Mouse (Mus musculus) MEL (cell line): Measurements from ENCODE around the gene Gins1. TPM values are rescaled to one million over a fixed set of nuclear protein-coding genes. Genes with fewer than 3 reads are reported as not detected.

Experiments used
- DNase-seq: peaks from one replicate; pipeline ENCODE4 v3.0.0; 2011; ENCODE audit warnings: low read depth, low spot score
- H3K27ac ChIP-seq: 2 replicates; pipeline ENCODE4 v1.5.1; 2012; ENCODE audit warnings: low read depth, mild to moderate bottlenecking, control low read depth, low read length, moderate library complexity; ENCODE audit not compliant: control insufficient read depth
- H3K27me3 ChIP-seq, 2 experiments: fragments of 150-350 bp in 1 of 2; sonication (generic) in 1 of 2; 2 replicates each; pipeline ENCODE4 v1.6.1; 2012; ENCODE audit warnings: low read length in 2 of 2, mild to moderate bottlenecking in 2 of 2, improper control_type of control experiment in 1 of 2, moderate library complexity in 1 of 2; ENCODE audit not compliant: insufficient read depth in 2 of 2, control insufficient read depth in 1 of 2
- H3K36me3 ChIP-seq, 2 experiments: 2 replicates each; pipeline ENCODE4 v1.6.1; 2012 to 2014; ENCODE audit warnings: low read length in 2 of 2, improper control_type of control experiment in 1 of 2, inconsistent platforms in 1 of 2, mild to moderate bottlenecking in 1 of 2; ENCODE audit not compliant: insufficient read depth in 2 of 2, control insufficient read depth in 1 of 2
- H3K4me1 ChIP-seq, 2 experiments: fragments of 150-350 bp in 1 of 2; sonication (generic) in 1 of 2; 2 replicates each; pipeline ENCODE4 v1.6.1; 2012; ENCODE audit warnings: low read length in 2 of 2, improper control_type of control experiment in 1 of 2, mild to moderate bottlenecking in 1 of 2; ENCODE audit not compliant: insufficient read depth in 2 of 2, control insufficient read depth in 1 of 2
- H3K4me3 ChIP-seq, 2 experiments: fragments of 150-350 bp in 1 of 2; sonication (generic) in 1 of 2; 2 replicates each; pipeline ENCODE4 v1.5.1; 2012; ENCODE audit warnings: low read depth in 2 of 2, low read length in 2 of 2, mild to moderate bottlenecking in 2 of 2, moderate library complexity in 2 of 2, control low read depth in 1 of 2, improper control_type of control experiment in 1 of 2; ENCODE audit not compliant: control insufficient read depth in 1 of 2, insufficient read depth in 1 of 2
- H3K79me2 ChIP-seq: 2 replicates; pipeline ENCODE4 v1.6.1; 2012; ENCODE audit warnings: mild to moderate bottlenecking, low read length, moderate library complexity; ENCODE audit not compliant: control insufficient read depth, poor library complexity, insufficient read depth
- H3K9ac ChIP-seq: 2 replicates; pipeline ENCODE4 v1.6.1; 2012; ENCODE audit warnings: low read depth, mild to moderate bottlenecking, control low read depth, low read length, moderate library complexity; ENCODE audit not compliant: control insufficient read depth, poor library complexity, severe bottlenecking
- H3K9me3 ChIP-seq: fragments of 150-350 bp; sonication (generic); replicated peaks from 2 replicates; pipeline ENCODE4 v1.6.1; 2012; ENCODE audit warnings: mild to moderate bottlenecking, low read length, improper control_type of control experiment, moderate library complexity; ENCODE audit not compliant: insufficient read depth
- BHLHE40 ChIP-seq: IDR thresholded peaks from 2 replicates; pipeline ENCODE4 v1.6.1; 2012; ENCODE audit warnings: low read depth, mild to moderate bottlenecking, inconsistent platforms, low read length, improper control_type of control experiment, borderline replicate concordance
- CHD1 ChIP-seq: IDR thresholded peaks from 2 replicates; pipeline ENCODE4 v1.6.1; 2012; ENCODE audit warnings: low read depth, mild to moderate bottlenecking, inconsistent platforms, low read length, improper control_type of control experiment
- CHD2 ChIP-seq: IDR thresholded peaks from 2 replicates; pipeline ENCODE4 v1.6.1; 2011; ENCODE audit warnings: low read length, improper control_type of control experiment
- ETS1 ChIP-seq: IDR thresholded peaks from 2 replicates; pipeline ENCODE4 v1.6.1; 2012; ENCODE audit warnings: low read depth, mild to moderate bottlenecking, inconsistent platforms, low read length, improper control_type of control experiment, moderate library complexity
- GABPA ChIP-seq: IDR thresholded peaks from 2 replicates; pipeline ENCODE4 v1.6.1; 2012; ENCODE audit warnings: low read depth, mild to moderate bottlenecking, inconsistent platforms, low read length, improper control_type of control experiment, moderate library complexity
- HCFC1 ChIP-seq: IDR thresholded peaks from 2 replicates; pipeline ENCODE4 v1.6.1; 2012; ENCODE audit warnings: low read depth, mild to moderate bottlenecking, inconsistent platforms, low read length, improper control_type of control experiment, moderate library complexity
- JUND ChIP-seq: IDR thresholded peaks from 2 replicates; pipeline ENCODE4 v1.6.1; 2011; ENCODE audit warnings: low read depth, mild to moderate bottlenecking, improper control_type of control experiment, low read length
- MYC ChIP-seq: IDR thresholded peaks from 2 replicates; pipeline ENCODE4 v1.6.1; 2011; ENCODE audit warnings: low read depth, mild to moderate bottlenecking, low read length, improper control_type of control experiment, moderate library complexity
- NRF1 ChIP-seq: IDR thresholded peaks from 2 replicates; pipeline ENCODE4 v1.6.1; 2014; ENCODE audit warnings: low read depth, mild to moderate bottlenecking, inconsistent platforms, low read length, improper control_type of control experiment, moderate library complexity; ENCODE audit not compliant: poor library complexity, insufficient read depth, severe bottlenecking
- POLR2A ChIP-seq, 2 experiments: IDR thresholded peaks; 2 replicates each; pipeline ENCODE4 v1.6.1; 2011 to 2012; ENCODE audit warnings: low read length in 2 of 2, mild to moderate bottlenecking in 2 of 2, control low read depth in 1 of 2, improper control_type of control experiment in 1 of 2, low read depth in 1 of 2, moderate library complexity in 1 of 2; ENCODE audit not compliant: control insufficient read depth in 1 of 2, insufficient read depth in 1 of 2, poor library complexity in 1 of 2
- RAD21 ChIP-seq: IDR thresholded peaks from 2 replicates; pipeline ENCODE4 v1.6.1; 2011; ENCODE audit warnings: mild to moderate bottlenecking, low read depth, low read length, improper control_type of control experiment
- RCOR1 ChIP-seq: IDR thresholded peaks from 2 replicates; pipeline ENCODE4 v1.6.1; 2012; ENCODE audit warnings: low read depth, mild to moderate bottlenecking, inconsistent platforms, low read length, improper control_type of control experiment
- USF1 ChIP-seq: IDR thresholded peaks from 2 replicates; pipeline ENCODE4 v1.6.1; 2014; ENCODE audit warnings: low read depth, mild to moderate bottlenecking, inconsistent platforms, low read length, improper control_type of control experiment, moderate library complexity
- ZC3H11A ChIP-seq: IDR thresholded peaks from 2 replicates; pipeline ENCODE4 v1.6.1; 2012; ENCODE audit warnings: low read depth, mild to moderate bottlenecking, inconsistent platforms, low read length, improper control_type of control experiment
- ZMIZ1 ChIP-seq: IDR thresholded peaks from 2 replicates; pipeline ENCODE4 v1.6.1; 2012; ENCODE audit warnings: low read depth, mild to moderate bottlenecking, inconsistent platforms, low read length, improper control_type of control experiment, moderate library complexity
- polyA plus RNA-seq, 2 experiments: library from polyadenylated mRNA; stranded (reverse) in 1 of 2; unstranded in 1 of 2; fragments of >175 nt in 1 of 2; fragments of >200 nt in 1 of 2; gene quantifications; 2 replicates each; pipeline versions ENCODE4 v1.2.1 to v1.2.4; 2012; ENCODE audit warnings: low replicate concordance in 2 of 2, low read depth in 1 of 2; ENCODE audit not compliant: insufficient read length in 2 of 2, insufficient read depth in 1 of 2, missing spikeins in 1 of 2
- total RNA-seq: library from RNA; depleted of rRNA; stranded (reverse); fragments of 300-350 nt; gene quantifications from 2 replicates; pipeline ENCODE4 v1.2.3, GENCODE M21; 2012

Gene Gins1
- total and polyA plus RNA-seq, 3 experiments = 64.8 to 68.7 TPM; not detected in 1

- TF ChIP-seq POLR2A (IDR thresholded peaks at IDR 0.05; ENCODE audit: control insufficient read depth in 1 of 2, insufficient read depth in 1 of 2, low read depth in 1 of 2, low read length in 2 of 2, poor library complexity in 1 of 2) = no peak
- TF ChIP-seq CHD1 = no peak
- no peak for TF ChIP-seq RCOR1
These were observed 10.5 kb upstream of the Gins1 start (continued) for GRCm38 (mm10) chr2:150894617-150895267.

- Histone ChIP-seq H3K9ac (no peak overlapping the region), H3K27me3 (no peaks in the 10 kb centered on the region), H3K4me1 (peaks cover 11 to 18% of the 10 kb centered on the region in 2 experiments), H3K9me3 (no peaks in the 10 kb centered on the region), H3K36me3 (peaks cover 0 to 17% of the 10 kb centered on the region in 2 experiments; a peak in 3 of 4 replicates), H3K4me3 (no peak overlapping the region), H3K27ac (no peak overlapping the region), H3K79me2 (no peaks in the 10 kb centered on the region)
- TF ChIP-seq HCFC1 (no peak), RAD21 (no peak), BHLHE40 (no peak), ZC3H11A (no peak), ZMIZ1 (no peak), JUND (no peak), ETS1 (no peak), CHD2 (no peak), MYC (no peak), NRF1 (no peak), POLR2A (IDR thresholded peaks at IDR 0.05; ENCODE audit: control insufficient read depth in 1 of 2, insufficient read depth in 1 of 2, low read depth in 1 of 2, low read length in 2 of 2, poor library complexity in 1 of 2) (no peak), GABPA (no peak), USF1 (no peak)
- DNase-seq = no peak
These were observed 9.4 kb upstream of the Gins1 start for GRCm38 (mm10) chr2:150895691-150896252.

- peak; percentile 29; the same call in 1 of the 2 replicates for TF ChIP-seq ETS1
- no peak for TF ChIP-seq NRF1
- TF ChIP-seq, all 39 proteins: peak for 1
These were observed 4.9 kb upstream of the Gins1 start for GRCm38 (mm10) chr2:150900341-150900740.

More at GRCm38 (mm10) chr2:150900341-150900740, 4.9 kb upstream of the Gins1 start:
- Histone ChIP-seq H3K4me1 (peaks cover 2 to 11% of the 10 kb centered on the region in 2 experiments), H3K79me2 (peaks cover 10% of the 10 kb centered on the region), H3K9ac (no peak overlapping the region), H3K27me3 (no peaks in the 10 kb centered on the region), H3K36me3 (peaks cover 0 to 8% of the 10 kb centered on the region in 2 experiments; a peak in 3 of 4 replicates), H3K27ac (no peak overlapping the region), H3K4me3 (no peak overlapping the region), H3K9me3 (no peaks in the 10 kb centered on the region)
- DNase-seq = no peak
